Mouse (Mus musculus): Measurements from ENCODE around the gene Mpp5.

Mpp5 gene

GRCm38 (mm10) chr12:78748557-78749377 is at the start of gene Mpp5:
Gene Mpp5, plus strand, starts transcription at chr12:78748907.
- DNase-seq (ENCODE audit: low spot score in 2 of 2), result peak; percentile 86 to 96

- no peak for DNase-seq (ENCODE audit: low spot score in 2 of 2)
Observed at GRCm38 (mm10) chr12:78717783-78718182, 30.9 kb upstream of the Mpp5 start.

- no peak for DNase-seq (ENCODE audit: low spot score in 2 of 2)
Observed at GRCm38 (mm10) chr12:78727723-78728122, 21.0 kb upstream of the Mpp5 start.

DNA sequence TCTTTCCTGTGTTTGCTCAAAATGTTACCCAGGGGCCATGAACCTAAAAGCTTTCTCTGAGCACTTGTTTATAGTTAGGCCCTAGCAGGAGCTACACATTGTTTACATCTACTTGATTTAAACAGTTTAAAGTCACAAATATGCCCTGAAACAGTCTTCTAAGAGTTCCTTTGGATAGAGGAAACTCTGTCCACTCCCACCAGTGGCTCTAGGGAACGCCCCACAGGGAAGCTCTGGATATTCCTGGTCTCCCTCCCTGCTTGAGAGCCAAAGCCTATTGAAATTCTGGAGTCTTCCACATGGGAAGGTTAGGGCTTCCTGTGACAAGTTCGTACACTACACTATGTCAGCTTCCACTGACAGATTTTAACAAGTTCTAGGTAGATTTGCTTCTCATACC is 9.1 kb upstream of the Mpp5 start:
- no peak for DNase-seq (ENCODE audit: low spot score in 2 of 2)

DNA sequence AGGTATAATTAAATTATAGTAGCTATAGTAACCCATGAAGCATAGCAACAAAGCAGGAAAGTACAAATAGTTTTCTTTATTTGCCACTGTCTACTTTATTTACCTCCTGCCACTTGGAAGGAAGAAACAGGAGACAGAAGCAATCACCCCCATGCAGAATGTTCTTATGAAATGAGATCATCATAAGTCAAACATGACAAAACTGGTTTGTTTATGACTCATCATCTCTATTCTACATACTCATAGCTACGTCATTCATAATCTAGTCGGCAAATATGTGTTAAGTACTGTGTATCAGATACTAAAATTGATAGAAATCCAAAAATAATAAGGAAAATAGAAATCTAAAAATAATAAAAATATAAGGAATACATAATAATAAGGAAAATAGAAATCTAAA is 8.4 kb upstream of the Mpp5 start:
- no peak for DNase-seq (ENCODE audit: low spot score in 2 of 2)

GRCm38 (mm10) chr12:78746226-78746625 is 2.5 kb upstream of the Mpp5 start:
- DNase-seq (ENCODE audit: low spot score in 2 of 2), result no peak

- DNase-seq (ENCODE audit: low spot score in 2 of 2), result no peak
Observed at GRCm38 (mm10) chr12:78747406-78747805, 1.3 kb upstream of the Mpp5 start.

DNA sequence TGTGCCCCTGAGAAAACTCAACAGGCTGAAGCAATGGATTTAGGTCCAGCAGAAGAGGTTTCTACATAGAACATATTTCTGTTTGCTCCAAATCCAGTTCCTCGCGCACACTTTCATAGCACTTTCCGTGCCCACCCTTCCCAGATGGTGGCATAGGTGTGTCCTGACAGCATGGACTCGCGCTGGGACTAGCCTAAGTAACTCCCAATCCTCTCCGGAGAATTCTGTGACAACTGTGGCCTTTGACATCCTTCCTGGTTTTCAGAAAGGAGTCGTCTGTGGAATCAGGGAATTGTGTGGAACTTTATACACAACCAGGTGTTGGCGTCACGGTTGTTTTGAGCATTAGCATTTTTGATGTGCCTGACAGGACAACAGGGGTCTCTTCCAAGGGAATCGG is 594 bp upstream of the Mpp5 start:
- DNase-seq (ENCODE audit: low spot score in 2 of 2), result no peak

DNA sequence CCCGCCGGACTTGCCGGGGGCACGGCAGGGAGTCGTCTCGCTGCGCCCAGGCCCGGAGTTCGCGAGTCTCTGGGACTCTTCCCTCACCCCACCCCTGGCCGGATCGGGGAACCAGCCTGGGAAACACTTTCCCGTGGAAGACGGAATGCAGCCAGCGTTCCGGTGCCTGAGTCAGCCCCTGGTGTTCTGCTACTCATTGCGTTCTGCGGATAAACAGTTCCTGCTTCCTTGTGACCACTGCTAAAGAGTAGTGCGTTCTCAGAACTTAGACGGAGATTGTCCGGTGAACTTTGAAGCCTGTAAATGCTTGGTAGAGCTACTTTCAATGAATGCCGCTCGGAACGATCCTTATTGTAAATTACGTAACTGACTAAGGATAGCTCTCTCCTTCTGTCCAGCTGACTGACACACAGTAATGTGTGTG is 683 bp downstream of the Mpp5 start:
- DNase-seq (ENCODE audit: low spot score in 2 of 2), result peak; percentile 53 to 68

DNA sequence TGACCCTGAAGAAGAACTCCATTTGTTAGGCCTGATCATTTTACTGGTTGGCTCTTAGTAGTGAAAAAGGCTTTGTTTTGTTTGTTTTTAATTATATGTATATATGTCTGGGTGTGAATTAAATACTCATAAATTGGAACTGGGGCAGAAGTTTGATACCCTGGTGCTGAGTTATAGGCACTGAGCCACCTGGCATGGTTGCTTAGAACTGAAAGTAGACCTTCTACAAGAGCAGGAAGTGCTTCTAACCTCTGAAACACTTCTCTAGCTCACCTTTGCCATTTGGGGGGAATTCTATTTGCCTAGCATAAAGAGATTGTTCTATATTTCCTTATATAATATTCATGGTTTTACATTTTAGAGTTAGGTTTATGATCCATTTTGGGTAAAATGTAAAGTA is 13.3 kb downstream of the Mpp5 start:
- DNase-seq (ENCODE audit: low spot score in 2 of 2), result no peak

DNA sequence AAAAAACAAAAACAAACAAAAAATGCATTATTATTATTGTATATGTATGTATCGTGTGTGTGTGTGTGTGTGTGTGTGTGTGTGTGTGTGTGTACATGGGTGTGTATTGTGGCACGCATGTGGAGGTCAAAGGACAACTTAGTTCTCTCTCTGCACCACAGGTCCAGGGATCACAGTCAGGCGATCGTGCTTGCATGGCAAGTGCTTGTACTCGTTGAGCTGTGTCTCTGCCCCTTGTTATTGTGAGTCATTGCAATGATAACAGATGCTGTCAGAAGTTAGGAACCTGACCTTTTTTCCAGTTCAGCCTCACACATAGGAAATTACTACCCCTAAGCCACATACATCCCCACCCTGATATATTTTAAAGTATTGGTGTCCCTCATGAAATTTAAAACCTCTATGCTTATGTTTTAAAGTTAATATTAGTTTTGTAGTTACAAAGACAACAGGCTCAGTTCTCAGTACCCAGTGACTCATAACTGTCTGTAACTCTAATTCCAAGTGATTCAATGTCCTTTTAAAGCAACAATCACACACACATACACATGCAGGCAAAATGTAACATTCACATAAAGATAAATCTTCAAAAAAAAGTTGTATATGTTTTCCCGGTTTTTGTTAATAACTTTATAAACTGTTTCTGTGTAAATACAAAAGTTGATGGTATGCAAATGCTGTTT is 20.5 kb downstream of the Mpp5 start:
- peak in 1 of 2 experiments; percentile 11 for DNase-seq (ENCODE audit: low spot score in 2 of 2)

GRCm38 (mm10) chr12:78773211-78773610 is 24.5 kb downstream of the Mpp5 start:
- no peak for DNase-seq (ENCODE audit: low spot score in 2 of 2)

DNA sequence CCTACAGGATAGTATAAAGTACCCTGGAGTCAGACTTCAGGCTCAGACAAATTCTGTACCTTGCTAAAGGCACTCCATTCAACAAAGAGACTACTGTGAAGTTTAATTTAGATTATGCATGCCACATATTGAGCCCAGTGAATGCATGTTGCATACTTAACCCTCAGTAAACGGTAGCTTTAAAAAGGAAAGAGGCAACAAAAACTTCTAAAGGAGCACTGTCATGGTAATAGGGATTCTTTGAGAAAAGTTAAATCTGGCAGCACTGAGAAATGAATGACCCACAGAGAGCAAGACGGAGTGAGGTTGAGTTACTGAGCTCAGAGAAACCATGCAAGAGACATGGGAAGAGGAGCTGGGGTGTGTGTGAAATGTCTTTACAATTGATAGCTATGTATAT is 29.2 kb downstream of the Mpp5 start:
- DNase-seq (ENCODE audit: low spot score in 2 of 2), result no peak

DNA sequence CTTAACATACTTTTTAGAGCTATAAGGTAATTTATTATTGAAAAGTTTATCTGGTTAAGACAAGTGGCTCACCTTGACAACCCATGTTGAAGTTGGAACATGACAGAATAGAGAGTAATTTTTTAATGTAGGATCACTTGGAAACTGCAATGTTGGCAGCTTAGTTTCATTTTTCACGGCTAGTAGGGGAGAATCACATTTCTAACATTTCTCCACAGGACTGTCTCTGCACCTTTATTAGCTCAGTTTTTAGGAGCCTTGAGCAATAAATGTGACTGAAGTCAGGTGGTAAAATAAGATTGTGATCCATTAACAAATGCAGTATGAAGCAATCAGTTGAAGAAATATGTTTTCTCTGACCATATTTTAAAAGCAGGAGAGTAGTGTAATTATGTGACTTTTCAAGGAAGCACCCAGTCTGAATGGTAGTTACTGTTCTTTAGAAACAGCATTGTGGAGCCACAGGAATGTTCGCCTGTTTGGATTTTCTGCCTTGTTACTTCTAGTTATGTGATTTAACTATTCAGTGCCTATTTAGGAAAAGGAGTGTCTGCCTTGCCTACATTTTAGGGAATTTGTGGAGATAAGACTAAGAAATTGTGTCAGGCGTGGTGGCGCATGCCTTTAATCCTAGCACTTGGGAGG is 29.8 kb downstream of the Mpp5 start:
- no peak for DNase-seq (ENCODE audit: low spot score in 2 of 2)

DNA sequence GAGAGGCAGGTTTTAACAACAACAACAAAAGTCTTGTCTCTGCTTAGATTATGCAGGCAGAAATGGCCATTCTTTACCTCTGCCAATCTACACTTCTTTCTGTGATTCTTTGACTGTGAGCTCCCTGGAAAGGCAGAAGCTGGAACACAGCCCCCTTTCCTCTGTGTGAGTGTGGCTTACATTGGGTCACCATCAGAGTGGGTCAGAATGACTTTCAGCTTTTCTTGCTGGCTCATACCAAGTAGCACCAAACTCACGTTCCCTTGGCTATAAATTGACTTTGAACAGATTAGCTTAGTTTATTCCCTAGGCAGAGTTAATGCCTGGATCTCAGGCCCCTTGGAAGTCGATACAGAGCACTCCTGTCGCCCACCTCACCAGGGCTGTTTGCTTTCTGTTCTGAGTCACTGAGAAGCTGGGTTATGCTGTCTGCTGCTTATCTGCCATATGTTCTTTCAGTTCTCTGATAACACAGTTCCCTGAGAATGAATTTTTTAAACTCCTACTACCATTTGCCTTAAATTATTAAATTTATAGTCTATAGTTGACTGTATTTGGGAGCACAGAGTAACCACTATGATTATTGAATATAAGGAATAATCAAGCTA is 39.7 kb downstream of the Mpp5 start:
- DNase-seq (ENCODE audit: low spot score in 2 of 2), result no peak

- DNase-seq (ENCODE audit: low spot score in 2 of 2), result no peak
Observed at GRCm38 (mm10) chr12:78790791-78791190, 42.1 kb downstream of the Mpp5 start.

DNA sequence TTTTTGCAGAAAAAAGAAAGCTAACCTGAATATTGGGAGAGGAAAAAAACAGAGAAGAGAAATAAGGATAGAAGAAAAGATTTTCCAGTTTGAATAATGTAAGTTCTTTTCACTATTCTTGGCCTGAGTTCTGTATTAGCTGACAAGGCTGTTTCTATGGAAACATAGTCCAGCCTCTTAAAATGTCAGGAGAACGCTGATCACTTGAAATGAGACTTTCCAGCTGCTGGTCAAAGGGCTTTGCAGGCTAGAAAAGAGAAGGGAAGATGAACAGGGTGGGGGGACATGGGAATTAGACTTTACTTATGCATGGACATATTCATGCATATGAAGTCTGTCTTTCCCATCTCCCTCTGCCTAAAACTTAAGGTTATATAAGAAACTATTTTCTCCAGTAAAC is 45.5 kb downstream of the Mpp5 start:
- DNase-seq (ENCODE audit: low spot score in 2 of 2), result no peak

DNA sequence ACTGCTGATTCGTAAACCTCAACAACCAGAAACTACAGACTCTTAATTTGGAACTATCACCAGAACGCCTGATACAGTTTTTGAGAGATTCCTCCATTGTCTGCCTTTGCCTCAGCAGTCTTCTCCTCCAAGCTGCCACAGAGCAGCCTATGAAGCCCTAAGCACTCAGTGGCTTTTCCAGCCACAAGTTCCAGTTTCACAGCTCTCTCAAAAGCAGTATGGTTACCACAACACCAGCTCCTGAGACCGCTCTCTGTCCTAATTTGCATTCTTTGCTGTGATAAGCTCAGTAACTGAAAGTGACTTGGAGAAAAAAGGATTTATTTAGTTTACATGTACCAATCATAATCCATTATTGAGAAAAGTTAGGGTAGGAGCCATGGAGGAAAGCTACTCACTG is 51.3 kb downstream of the Mpp5 start:
- no peak for DNase-seq (ENCODE audit: low spot score in 2 of 2)

DNA sequence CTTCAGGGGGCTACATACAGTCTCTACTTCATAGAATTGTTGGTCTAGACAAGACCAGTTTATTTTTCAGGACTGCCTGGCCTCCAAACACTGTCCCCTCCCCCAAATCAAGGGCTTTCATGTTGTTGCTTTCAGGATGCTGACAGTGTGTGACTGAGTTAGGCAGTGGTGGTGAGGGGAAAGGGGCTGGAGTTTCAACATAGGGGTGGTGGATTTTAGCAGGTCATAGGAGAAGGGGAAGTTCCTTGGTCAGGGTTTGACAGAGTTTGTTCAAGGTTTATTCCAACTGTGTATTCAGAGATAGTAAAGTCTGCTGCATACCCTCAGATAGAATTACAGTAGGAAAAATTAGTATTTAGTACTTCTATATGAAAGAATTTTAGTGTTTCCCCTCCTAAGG is 53.1 kb downstream of the Mpp5 start:
- no peak for DNase-seq (ENCODE audit: low spot score in 2 of 2)

GRCm38 (mm10) chr12:78814437-78814836 is 65.7 kb downstream of the Mpp5 start:
- no peak for DNase-seq (ENCODE audit: low spot score in 2 of 2)

DNA sequence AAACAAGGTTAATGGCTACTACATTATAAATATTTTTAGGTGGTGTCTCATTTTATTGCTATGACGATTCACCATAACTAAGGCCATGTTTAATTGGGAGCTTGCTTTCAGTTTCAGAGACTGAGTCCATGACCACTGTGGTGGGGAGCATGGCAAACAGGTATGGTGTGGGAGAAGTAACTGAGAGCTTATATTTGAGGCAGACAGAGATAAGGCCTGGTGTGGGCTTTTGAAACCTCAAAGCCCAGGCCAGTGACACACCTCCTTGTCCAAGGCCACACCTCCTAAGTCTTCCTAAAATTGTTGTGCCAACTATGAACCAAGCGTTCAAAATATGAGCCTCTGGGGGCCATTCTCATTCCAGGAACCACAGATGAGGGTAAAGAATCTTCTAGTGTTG is 85.8 kb downstream of the Mpp5 start:
- DNase-seq (ENCODE audit: low spot score in 2 of 2), result no peak

DNA sequence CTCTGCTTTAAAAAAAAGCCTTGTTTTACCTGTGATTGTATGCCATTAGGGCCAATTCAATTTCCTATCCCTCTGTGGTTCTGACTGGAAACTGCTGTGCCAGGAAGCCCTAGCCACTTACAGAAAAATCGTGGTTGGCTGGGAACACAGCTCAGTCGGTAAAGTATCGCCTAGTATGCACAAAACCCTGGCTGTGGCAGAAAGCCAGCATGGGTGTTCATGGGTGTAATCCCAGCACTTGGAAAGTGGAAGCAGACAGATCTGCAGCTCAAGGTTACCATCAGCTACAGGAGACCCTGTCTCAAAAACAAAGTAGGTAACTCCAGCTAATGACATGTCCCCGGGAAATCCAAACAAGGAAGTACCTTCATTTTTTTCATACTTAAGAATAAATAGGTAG is 91.2 kb downstream of the Mpp5 start:
- DNase-seq (ENCODE audit: low spot score in 2 of 2), result no peak

Measured in urinary bladder, adult 18-20 months (tissue).